Mouse (Mus musculus) adrenal gland, postnatal 36 days (tissue): ENCODE data around the gene Prm1. TPM values are rescaled to one million over a fixed set of nuclear protein-coding genes. Genes with fewer than 3 reads are reported as not detected.

ENCODE experiments used
- DNase-seq, 2 experiments: peaks; one replicate each; pipeline ENCODE4 v3.0.0; 2021; ENCODE audit warnings: mixed read lengths in 1 of 2
- total RNA-seq, 2 experiments: library from RNA; stranded (reverse); gene quantifications; 2 replicates each; pipeline ENCODE4 v1.2.3; 2021

The Prm1 gene
- total RNA-seq, 2 experiments from 2014 or later, result not detected

- no peak for DNase-seq
These were observed 23.1 kb downstream of the Prm1 start for GRCm38 (mm10) chr16:10782377-10783151.

- DNase-seq, result peak in 1 of 2 experiments; percentile 52
These were observed 23.7 kb downstream of the Prm1 start for GRCm38 (mm10) chr16:10781862-10782371.

- no peak for DNase-seq
These were observed 25.0 kb downstream of the Prm1 start for GRCm38 (mm10) chr16:10780631-10781120.

GRCm38 (mm10) chr16:10777579-10778160 lies 28.0 kb downstream of the Prm1 start:
- DNase-seq, result peak; percentile 48 to 53

GRCm38 (mm10) chr16:10776322-10776721 lies 29.3 kb downstream of the Prm1 start:
- peak; percentile 63 to 71 for DNase-seq

GRCm38 (mm10) chr16:10774726-10775125 lies 30.9 kb downstream of the Prm1 start:
- peak; percentile 39 to 53 for DNase-seq

- no peak for DNase-seq
These were observed 32.1 kb downstream of the Prm1 start for GRCm38 (mm10) chr16:10773543-10773942.

- peak; percentile 52 to 56 for DNase-seq
These were observed 33.7 kb downstream of the Prm1 start for GRCm38 (mm10) chr16:10771769-10772510.

GRCm38 (mm10) chr16:10770531-10771325 lies 34.9 kb downstream of the Prm1 start:
- DNase-seq, result no peak

GRCm38 (mm10) chr16:10769661-10770060 lies 36.0 kb downstream of the Prm1 start:
- DNase-seq, result peak in 1 of 2 experiments; percentile 61

- DNase-seq, result peak; percentile 72 to 80
These were observed 36.8 kb downstream of the Prm1 start for GRCm38 (mm10) chr16:10768821-10769220.

GRCm38 (mm10) chr16:10767158-10767557 lies 38.5 kb downstream of the Prm1 start:
- DNase-seq, result peak; percentile 59 to 87

- DNase-seq, result no peak
These were observed 41.3 kb downstream of the Prm1 start for GRCm38 (mm10) chr16:10764323-10764722.

GRCm38 (mm10) chr16:10763540-10764264 lies 41.9 kb downstream of the Prm1 start:
- DNase-seq, result no peak

GRCm38 (mm10) chr16:10762569-10763180 lies 43.0 kb downstream of the Prm1 start:
- no peak for DNase-seq

- DNase-seq, result no peak
These were observed 44.5 kb downstream of the Prm1 start for GRCm38 (mm10) chr16:10761182-10761581.

- DNase-seq, result no peak
These were observed 49.5 kb downstream of the Prm1 start for GRCm38 (mm10) chr16:10756168-10756567.

GRCm38 (mm10) chr16:10754521-10755296 lies 50.9 kb downstream of the Prm1 start:
- peak; percentile 88 to 92 for DNase-seq

- DNase-seq, result no peak
These were observed 55.8 kb downstream of the Prm1 start for GRCm38 (mm10) chr16:10749824-10750223.

- no peak for DNase-seq
These were observed 56.4 kb downstream of the Prm1 start for GRCm38 (mm10) chr16:10749226-10749625.
